Mouse (Mus musculus) cerebellum, adult 2 months (tissue): Measurements from ENCODE around the gene Fndc4.

Experiments
- CTCF ChIP-seq: fragments of 200-500 bp; IDR thresholded peaks from 2 replicates; pipeline ENCODE4 v1.5.1; 2011; ENCODE audit warnings: low read depth, mild to moderate bottlenecking, control low read depth, low read length, moderate library complexity, borderline replicate concordance; ENCODE audit not compliant: insufficient read depth
- POLR2A ChIP-seq: fragments of 200-500 bp; IDR thresholded peaks from 2 replicates; pipeline ENCODE4 v1.6.1; 2011; ENCODE audit warnings: low read length, control low read depth, borderline replicate concordance; ENCODE audit not compliant: insufficient read depth

- TF ChIP-seq CTCF: no peak
- no peak for TF ChIP-seq POLR2A
Measured at GRCm38 (mm10) chr5:31255971-31256370, 39.9 kb downstream of the Fndc4 start.
